Mouse (Mus musculus): ENCODE data around the gene Dqx1. TPM values are rescaled to one million over a fixed set of nuclear protein-coding genes. Genes with fewer than 3 reads are reported as not detected.

Dqx1 gene
- 1 to 10 TPM; 2.6 to 6.3 (median 4.1) TPM for total RNA-seq (2022)

DNA sequence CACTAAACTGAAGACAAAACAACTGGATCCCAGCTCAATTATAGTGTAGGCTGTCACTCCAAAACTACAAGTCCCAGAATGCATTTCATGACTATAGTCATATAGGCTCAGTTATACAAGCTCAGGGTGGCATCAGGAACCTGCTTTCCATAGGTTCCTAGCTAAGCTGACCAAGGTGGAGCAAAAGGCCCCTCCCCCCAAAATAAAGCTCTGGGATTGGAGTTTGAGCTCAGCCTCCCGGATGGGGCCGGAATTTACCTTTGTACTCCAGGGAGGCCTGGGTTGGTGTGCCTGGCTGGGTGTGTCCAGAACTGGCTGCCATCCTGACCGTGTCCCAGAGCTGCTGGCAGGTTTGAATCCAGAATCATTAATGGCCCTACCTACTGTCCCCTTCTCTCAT is at the start of gene Dqx1:
Gene Dqx1, plus strand, starts transcription at position 55 of the 400 bp plus-strand sequence.
- DNase-seq = no peak

DNA sequence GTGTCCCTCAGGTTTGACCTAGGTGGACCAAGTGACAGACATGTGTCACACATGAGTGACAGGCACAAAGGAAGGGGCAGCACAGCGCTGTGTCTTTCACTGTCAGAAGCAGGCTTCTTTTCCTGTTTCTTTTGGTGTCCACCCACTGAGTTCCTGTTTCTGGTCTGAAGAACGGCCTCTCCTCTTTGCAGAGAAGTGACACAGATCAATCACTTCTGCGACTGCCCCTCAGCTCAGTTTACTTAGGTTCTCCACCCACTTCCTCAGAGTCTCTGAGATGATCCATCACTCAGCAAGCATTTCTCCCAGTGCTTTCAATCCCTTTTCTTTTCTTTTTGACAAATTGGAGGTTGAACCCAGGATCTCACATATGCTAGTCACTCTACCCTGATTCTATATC is 49.0 kb upstream of the Dqx1 start:
- no peak for DNase-seq

DNA sequence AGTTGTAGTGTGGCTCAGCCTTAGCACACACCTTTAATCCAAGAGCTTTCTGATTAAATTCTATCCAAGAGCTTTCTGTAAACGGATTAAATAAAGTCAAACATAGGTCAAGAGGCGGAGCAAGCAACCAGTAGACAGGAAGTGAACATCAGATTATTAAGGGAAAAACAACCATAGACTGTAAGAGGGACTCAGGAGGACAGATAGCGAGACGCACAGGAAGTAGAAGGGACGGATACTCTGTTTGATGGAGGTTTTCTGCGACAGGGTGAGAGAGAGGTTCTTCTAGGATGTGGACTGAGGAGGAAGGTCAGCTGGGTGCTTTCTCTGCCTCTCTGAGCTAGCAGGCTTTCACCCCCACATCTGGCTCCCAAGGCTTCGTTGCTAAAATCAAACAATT is 47.6 kb upstream of the Dqx1 start:
- no peak for DNase-seq

DNA sequence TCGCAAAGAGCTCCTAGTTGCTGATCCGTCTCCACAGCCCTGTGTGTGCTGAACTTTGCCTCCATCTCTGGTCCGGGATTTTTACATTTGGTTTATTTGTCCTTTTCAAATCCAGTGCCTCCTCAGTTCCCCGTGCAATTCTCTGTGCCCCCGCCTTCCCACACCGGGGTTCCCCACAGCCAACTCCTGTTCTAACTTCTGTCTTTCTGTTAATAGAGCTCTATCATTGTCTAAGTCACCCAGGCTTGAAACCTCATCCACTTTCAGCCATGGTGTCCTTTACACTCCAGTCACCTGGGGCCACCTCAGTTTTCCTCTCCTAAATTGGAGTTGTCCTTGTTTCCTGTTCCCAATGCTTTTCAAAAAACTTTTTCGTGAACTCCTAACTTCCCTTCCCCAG is 46.4 kb upstream of the Dqx1 start:
- no peak for DNase-seq

DNA sequence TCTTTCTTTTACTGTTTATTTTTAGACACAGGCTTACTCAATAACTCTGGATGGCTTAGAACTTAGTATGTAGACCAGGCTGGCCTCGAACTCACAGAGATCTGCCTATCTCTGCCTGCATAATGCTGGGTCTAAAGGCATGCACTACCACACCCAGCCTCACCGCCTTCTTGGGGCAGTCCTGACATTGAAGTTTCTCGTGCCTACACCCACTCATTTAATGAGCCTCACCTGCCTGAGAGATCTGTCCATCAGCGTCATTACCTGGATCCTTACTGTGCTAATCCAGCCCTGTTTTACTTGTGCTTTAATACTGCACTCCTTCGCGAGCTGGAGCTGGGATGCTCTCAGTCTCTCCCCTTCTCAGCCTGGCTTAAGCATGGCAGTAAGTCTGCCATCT is 45.9 kb upstream of the Dqx1 start:
- no peak for DNase-seq

DNA sequence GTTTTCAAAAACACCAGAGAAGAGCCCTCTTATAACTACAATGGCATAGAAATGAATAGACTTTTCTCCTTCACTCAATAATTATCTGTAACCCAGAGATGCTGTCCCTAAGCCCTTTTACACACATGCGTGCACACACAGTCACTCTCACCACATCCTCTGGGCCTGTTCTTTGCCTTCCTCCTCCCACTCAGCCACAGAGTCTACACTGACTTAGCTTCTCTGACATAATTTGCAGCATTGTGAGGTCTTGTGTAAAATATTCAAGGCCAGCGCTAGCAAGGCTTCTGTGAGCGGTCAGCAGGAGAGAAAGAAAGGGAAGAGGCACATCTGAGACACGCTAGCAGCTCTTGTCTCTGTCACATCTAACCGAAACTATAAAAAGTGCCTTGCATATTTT is 44.2 kb upstream of the Dqx1 start:
- peak; percentile 26 for DNase-seq

DNA sequence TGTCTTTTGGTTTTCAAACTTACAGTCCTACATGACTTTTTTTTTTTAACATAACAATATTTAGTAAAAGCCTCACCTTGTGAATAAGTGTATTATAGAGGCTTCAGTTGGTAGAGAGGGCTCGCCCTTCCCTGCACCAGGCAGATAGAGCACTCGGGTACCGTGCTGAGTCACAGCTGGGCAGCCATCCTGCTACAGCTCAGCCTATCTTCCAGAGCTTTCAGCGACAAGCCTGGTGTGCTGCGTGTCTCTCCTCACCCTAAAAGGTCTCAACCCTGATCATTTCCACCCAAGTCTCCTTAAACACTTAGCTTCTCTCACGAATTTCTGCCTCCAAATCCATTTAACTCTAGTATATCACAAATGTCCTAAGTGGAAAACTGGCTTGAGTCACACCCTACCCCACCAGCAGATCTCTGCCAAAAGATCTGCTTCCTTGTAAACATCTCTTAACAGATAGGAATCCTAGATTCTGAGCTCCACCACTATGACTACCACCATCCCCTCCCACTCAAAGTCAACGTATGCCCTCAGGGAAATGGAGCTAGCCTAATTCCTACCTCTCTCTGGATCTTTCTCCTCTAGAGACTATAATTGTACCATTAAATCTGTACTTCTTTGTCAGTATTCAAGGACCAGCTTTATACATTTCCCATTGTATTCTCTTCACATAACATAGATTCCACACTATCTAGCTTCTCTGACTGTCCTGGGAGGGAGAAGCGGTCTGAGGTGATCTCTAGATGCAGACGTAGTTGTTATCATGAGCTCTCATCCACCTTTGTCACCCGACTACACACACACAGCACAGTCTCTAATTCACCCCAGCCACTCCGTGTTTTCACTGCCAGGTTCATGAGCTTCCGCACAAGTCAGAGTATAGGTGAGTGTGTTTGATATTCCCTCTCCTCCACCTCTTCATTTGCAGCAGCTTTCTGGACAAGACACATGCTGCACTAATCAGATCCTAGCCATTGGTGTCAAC is 42.9 kb upstream of the Dqx1 start:
- DNase-seq = no peak

DNA sequence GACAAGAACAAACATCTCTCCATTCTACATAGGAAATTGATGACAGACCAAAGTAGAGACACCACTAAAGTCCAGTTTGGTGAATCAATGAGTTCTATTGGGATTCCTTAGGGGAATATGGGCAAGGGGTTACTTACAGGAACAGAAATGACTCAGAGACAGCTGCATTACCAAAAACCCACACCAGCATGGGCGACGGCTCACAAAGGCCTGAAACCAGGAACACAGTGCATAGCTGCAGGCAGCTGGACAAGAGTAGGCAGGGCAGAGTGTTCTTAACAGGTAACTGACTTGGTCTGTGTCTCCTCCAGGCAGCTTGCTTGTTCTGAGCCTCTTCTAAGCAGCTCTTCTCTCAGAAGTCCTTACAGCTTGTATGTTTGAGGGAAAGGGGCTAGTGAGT is 41.9 kb upstream of the Dqx1 start:
- no peak for DNase-seq

DNA sequence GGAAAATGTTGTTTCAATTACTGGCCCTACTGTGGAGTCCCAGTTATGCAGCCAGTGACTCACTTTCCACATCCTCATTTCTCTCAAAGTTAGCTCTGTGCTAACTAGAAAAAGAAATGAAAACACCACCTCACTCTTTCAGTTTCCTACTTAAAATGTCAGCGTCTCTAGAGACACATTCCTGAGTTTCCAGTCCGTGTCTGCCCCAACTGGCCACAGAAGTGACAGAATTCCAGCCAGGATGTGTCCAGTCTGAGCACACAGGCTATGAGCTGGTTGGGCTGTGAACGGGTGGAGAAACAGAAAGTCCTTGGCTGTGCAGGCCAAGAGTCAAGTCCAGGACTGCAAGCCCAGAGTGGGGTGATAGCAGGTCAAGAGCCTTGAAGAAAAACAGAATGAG is 40.5 kb upstream of the Dqx1 start:
- DNase-seq = peak; percentile 27

DNA sequence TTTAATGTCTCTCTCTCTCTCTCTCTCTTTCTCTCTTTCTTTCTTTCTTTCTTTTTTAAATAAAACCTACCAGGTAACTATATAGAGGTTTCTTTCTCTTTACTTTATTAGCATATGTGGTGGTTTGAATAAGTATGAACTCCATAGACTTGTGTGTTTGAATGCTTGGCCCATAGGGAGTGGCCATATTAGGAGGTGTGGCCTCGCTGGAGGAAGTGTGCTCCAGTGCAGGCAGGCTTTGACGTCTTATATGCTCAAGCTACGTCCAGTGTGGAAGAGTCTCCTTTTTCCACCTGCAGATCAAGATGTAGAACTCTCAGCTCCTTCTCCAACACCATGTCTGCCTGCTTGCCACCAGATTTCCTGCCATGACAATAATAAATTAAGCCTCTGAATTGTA is 38.6 kb upstream of the Dqx1 start:
- DNase-seq = no peak

DNA sequence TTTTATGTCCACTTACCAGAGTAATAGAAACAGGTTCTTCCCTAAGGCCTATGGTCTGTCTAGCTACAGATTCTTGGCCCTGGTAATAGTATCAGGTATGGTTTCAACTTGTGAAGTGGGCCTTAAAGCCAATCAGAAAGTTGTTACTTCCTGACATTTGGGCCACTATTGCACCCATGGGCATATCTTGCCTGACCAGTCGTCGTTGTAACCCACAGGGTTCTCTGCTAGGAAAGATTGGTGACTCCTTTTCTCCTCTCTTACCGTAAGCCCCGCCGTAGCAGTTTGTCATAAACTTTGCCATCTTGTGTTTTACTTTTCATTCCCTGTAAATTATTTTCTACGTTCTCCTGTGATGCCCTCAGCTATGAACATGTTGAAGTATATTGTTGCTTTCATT is 37.5 kb upstream of the Dqx1 start:
- no peak for DNase-seq

DNA sequence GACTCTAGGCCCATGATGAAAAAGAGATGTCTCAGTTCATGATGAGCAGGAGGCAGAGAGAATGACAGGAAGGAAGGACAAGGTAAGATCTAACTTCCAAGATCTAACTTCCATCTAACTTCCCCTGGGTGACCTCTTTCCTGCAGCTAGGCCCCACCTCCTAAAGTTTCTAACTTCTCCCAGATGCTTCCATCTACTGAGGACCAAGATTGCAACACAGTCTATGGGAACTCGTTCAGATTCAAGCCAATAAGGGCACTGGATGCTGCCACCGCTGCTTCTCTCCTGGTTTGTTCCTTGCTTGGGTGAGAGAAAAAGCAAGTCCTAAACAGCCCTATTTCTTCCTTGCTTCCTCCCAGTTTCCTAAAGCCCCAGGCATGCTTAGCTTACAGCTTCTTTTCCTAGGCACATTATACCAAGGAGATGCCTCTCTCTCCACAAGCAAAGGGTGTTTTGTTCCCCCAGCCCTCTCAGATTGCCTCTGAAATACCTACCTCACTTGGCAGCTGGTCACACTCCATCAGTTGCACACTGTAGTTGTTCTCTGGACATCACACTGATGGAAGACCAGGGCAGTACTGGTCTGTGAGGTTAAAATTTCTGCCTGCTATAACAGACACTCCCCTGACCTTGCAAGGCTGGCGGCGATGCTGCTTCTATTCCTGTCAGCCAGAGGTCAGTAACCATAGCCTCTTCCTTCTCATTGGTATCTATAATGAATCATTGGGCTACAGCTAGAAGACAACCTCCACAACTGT is 36.6 kb upstream of the Dqx1 start:
- DNase-seq = no peak

DNA sequence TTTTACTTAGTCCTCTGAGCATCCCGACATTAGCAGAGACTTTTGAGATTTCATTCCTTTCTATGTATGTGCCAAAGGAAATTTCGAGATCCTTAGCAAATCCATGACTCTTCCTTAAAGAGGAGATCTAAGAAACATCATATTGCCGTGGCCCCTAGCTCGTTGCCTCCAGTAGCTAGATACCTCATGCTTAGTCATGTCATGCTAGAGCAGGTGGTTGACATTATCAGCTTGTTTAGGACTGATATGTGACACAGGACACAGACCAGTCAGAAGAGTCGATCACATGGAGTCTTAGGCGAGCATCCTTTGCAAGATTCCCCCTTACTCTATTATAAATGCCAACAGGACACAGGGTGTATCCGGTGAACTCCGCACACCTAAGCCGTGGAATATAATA is 34.6 kb upstream of the Dqx1 start:
- DNase-seq = no peak

DNA sequence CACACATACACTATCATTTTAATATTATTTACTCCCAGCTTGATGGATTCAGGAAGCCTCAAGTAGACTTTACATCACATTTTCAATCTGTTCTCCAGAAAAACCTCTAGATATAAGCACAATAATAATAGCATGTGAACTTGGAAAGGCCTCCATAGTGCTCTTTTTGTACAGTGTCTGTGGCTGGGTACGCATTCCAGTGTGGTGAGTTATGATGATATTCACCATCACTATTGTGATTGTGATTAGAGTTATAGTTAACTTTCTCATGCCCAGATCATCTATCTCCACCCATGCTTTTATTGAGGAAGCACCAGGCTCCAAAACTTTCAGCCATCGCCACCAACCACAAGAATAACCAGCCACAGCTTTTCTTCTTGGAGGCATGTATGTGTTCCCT is 33.9 kb upstream of the Dqx1 start:
- no peak for DNase-seq

DNA sequence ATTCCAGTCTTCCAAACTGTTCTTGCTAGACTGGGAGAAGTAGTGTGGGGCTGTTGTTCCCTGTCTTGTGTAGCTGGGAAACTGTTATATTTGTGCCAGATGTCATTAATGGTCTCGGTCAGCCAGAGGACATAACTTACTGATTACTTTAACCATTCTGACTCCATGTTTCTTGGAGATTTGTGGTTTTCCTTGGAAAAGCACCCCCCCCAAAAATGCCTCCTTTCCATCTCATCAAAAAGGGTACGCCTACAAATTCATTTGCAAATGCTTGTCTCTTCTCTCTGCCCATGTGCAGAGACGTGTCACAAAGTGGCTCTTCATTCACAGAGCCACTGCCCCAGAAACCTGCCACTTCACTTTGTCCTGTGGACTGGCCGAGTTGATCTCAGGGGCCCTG is 33.2 kb upstream of the Dqx1 start:
- DNase-seq = no peak

DNA sequence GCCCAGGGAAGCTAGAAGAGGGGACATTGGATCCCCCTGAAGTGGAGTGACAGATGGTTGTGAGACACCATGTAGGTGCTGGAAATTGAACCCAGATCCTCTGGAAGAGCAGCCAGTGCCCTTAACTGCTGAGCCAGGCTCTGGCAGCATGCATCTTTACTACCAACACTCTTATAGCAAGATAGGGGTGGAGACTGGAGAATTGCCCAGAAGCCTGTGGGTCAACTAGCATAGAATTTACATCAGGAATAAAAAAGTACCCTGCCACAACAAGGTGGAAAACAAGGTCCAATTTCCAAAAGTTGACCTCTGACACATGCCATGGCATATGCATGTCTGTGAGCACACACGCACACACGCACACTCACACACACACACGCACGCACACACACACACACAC is 32.4 kb upstream of the Dqx1 start:
- no peak for DNase-seq

DNA sequence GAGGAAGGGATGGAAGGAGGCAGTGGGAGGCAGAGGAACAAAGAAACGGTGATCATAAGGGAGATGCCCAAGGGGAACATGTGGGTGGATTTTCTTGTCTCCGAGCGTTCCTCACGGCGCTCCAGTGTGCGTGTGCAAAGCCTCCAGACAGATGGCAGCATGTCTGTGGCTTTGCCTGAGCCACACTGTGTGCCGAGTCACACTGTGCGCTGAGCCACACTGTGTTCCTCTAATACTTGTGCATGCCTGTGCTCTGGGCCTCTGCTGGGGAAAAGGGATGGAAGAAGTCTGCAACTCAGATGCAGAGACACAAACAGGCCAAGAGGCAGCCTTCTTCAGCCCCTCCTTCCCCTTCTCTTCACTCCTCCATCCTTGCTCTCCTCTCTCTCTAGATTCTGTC is 30.4 kb upstream of the Dqx1 start:
- DNase-seq = no peak

DNA sequence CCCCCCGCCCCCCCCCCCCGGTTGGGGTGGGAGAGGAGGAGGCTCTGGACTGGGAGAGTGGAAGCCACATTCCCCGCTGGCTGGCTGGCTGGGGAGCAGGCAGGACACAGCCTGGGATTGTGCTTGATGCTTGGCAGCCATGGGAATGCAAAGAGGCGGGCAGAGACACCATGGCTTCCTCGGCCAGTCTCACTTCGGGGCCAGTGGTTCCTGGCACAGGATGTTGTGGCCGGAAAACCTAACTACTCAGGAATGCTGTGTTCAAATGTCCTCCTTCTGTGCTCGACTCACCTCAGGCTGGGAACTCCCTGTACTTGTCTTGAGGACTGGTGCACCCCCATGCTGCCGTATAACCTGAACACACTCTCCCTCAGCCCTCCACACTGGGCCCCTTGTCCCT is 29.9 kb upstream of the Dqx1 start:
- DNase-seq = no peak

DNA sequence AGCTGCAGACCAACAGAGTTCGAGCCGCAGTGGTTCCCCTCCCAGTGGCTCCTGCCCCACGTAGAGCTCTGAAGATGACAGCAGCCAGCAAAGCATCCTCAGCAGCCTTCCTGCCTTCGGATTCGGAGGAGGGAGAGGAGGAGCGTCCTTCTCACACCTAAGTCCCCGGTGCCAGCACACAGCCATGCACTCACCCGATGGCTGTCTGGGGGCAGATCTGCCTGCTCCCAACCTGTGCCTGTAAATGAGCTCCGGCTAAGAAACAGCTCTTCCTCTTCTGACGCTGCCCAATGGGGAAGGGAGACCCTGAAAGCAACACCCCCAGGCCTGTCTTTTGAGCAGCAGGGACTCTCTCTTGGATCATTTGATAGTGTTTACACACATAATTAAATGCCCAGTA is 27.9 kb upstream of the Dqx1 start:
- DNase-seq = no peak

DNA sequence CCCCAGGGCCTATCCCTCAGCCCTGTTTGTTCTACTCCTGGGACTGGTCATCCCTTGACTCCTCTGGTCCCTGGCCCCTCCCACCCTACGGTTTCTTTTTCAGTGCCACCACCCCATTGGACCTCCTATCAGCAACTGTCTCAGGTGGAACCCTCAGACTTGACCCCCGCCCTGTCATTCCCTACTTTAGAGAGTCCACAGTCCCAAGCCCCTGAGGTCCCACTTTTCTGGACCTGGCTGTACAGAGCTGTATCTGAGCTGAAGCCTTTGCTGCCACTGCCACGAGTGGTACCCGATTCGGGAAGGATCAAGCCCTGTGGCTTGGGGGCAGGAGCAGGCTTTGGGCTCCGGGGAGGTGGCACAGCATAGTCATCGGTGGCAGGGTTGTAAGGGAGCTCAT is 26.5 kb upstream of the Dqx1 start:
- DNase-seq = no peak

DNA sequence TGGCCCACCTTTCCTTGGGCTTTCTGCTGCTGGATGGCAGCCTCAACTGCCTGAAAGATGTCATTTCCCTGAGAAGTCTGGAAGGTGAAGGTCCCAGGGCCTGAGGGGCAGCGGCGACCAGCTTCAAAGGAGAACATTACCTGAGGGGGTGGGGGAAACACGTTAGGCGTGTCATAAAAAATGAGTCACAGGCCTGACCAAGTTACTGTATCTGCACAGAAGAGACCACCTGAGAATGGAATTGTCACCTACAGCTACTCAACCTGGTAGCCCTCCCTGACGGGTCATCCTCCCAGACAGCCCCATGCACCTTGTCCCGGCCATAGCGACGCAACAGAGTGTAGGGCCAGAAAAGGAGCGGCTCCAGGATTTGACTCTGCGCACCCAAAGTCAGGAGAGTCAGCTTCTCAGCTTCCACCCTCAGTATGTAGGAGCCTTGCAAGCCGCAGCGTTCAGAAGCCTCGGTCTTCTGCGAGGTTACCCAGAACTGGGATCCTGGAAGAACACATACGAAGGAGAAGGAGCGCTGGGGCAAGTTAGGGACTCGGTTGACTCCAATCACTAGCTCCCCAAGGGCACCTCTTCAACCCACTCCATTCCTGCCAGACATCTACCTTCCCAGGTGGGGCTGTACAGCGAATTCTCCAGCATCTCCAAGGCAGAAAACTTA is 25.6 kb upstream of the Dqx1 start:
- no peak for DNase-seq

DNA sequence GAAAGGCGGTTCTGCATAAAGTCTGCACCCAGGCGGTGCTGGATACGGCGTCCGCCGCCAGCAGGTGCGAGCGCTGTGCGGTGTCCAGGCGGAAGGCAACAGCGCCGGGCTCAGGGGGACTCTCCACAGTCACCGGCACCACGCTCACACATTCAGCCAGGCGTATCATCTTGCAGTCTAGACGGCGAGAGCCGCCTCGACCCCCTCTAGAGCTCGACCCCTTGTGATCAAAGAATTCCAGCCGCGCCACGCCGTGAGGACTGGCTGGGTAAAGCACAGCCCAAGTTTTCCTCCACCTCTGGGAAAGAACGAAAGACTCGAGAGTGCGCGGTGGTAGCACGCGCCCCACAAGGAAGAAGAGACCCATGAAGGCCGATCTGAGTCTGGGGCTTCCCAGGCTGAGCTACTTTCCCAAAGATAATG is 24.9 kb upstream of the Dqx1 start:
- no peak for DNase-seq

All from adrenal gland, adult 8-10 months (tissue).